Mouse (Mus musculus): ENCODE results near the gene Epha10. TPM values are rescaled to one million over a fixed set of nuclear protein-coding genes. Genes with fewer than 3 reads are reported as not detected.

Gene Epha10
- polyA plus RNA-seq, 1 experiment from 2014 or later = not detected

Other genes starting within 250 kb of the Epha10 start
- gene Pou3f1, start 224.1 kb upstream of the Epha10 start, polyA plus RNA-seq (2014; fragmentation: Nextera tagmentation; extraction: Ambion mirVana) = 0.16 and 0.21 TPM in 2 replicates
- 73.3 and 80.5 TPM in 2 replicates for gene Utp11, start 187.3 kb upstream of the Epha10 start, polyA plus RNA-seq (2014; fragmentation: Nextera tagmentation; extraction: Ambion mirVana)
- gene Fhl3, start 180.2 kb upstream of the Epha10 start, polyA plus RNA-seq (2014; fragmentation: Nextera tagmentation; extraction: Ambion mirVana) = 5.1 and 6.8 TPM in 2 replicates
- gene Sf3a3, start 166.1 kb upstream of the Epha10 start, polyA plus RNA-seq (2014; fragmentation: Nextera tagmentation; extraction: Ambion mirVana) = 172 and 182 TPM in 2 replicates
- gene Inpp5b, start 139.0 kb upstream of the Epha10 start, polyA plus RNA-seq (2014; fragmentation: Nextera tagmentation; extraction: Ambion mirVana) = 58.2 and 63.3 TPM in 2 replicates
- 21.2 and 24.2 TPM in 2 replicates for gene Mtf1, start 78.8 kb upstream of the Epha10 start, polyA plus RNA-seq (2014; fragmentation: Nextera tagmentation; extraction: Ambion mirVana)
- gene Yrdc, start 30.2 kb upstream of the Epha10 start, polyA plus RNA-seq (2014; fragmentation: Nextera tagmentation; extraction: Ambion mirVana) = 43.5 and 49.2 TPM in 2 replicates
- 25.5 and 26.2 TPM in 2 replicates for gene 1110065P20Rik, start 29.7 kb upstream of the Epha10 start, polyA plus RNA-seq (2014; fragmentation: Nextera tagmentation; extraction: Ambion mirVana)
- gene Maneal, start 18.7 kb upstream of the Epha10 start, polyA plus RNA-seq (2014; fragmentation: Nextera tagmentation; extraction: Ambion mirVana) = 0.18 and 0.23 TPM in 2 replicates
- gene 9930104L06Rik, start 56.1 kb downstream of the Epha10 start, polyA plus RNA-seq (2014; fragmentation: Nextera tagmentation; extraction: Ambion mirVana) = 3.5 and 4.1 TPM in 2 replicates
- gene Cdca8, start 58.4 kb downstream of the Epha10 start, polyA plus RNA-seq (2014; fragmentation: Nextera tagmentation; extraction: Ambion mirVana) = 190 and 201 TPM in 2 replicates
- gene Rspo1, start 105.5 kb downstream of the Epha10 start, polyA plus RNA-seq (2014; fragmentation: Nextera tagmentation; extraction: Ambion mirVana) = 4.9 and 5.2 TPM in 2 replicates
- gene Gnl2, start 135.7 kb downstream of the Epha10 start, polyA plus RNA-seq (2014; fragmentation: Nextera tagmentation; extraction: Ambion mirVana) = 106 and 107 TPM in 2 replicates
- gene Dnali1, start 184.8 kb downstream of the Epha10 start, polyA plus RNA-seq (2014; fragmentation: Nextera tagmentation; extraction: Ambion mirVana) = 0.07 and 0.19 TPM in 2 replicates
- gene Snip1, start 185.8 kb downstream of the Epha10 start, polyA plus RNA-seq (2014; fragmentation: Nextera tagmentation; extraction: Ambion mirVana) = 26.7 and 31.3 TPM in 2 replicates
- 53.6 and 54.2 TPM in 2 replicates for gene Meaf6, start 204.2 kb downstream of the Epha10 start, polyA plus RNA-seq (2014; fragmentation: Nextera tagmentation; extraction: Ambion mirVana)
- 1.0 and 1.3 TPM in 2 replicates for gene Zc3h12a, start 246.9 kb downstream of the Epha10 start, polyA plus RNA-seq (2014; fragmentation: Nextera tagmentation; extraction: Ambion mirVana)

Data from liver, embryonic 11.5 days (tissue).